Mouse (Mus musculus) liver, adult 2 months (tissue): ENCODE data around the gene Klb.

Experiments
- CTCF ChIP-seq: fragments of 200-500 bp; IDR thresholded peaks from 2 replicates; pipeline ENCODE4 v1.5.1; 2011; ENCODE audit warnings: low read depth, low read length, control low read depth
- POLR2A ChIP-seq: fragments of 200-500 bp; IDR thresholded peaks from 2 replicates; pipeline ENCODE4 v1.6.1; 2011; ENCODE audit warnings: low read length, control low read depth; ENCODE audit not compliant: insufficient read depth; ENCODE audit errors: extremely low read depth

GRCm38 (mm10) chr5:65428321-65428720 lies 80.2 kb downstream of the Klb start:
- no peak for TF ChIP-seq CTCF
- no peak for TF ChIP-seq POLR2A
